Mouse (Mus musculus): ENCODE measurements around the gene Tubgcp6. TPM values are rescaled to one million over a fixed set of nuclear protein-coding genes. Genes with fewer than 3 reads are reported as not detected.

The Tubgcp6 gene
- polyA plus RNA-seq, 1 experiment = 19.0 TPM

- no peak for TF ChIP-seq FOSL1 (IDR thresholded peaks at IDR 0.05; ENCODE audit: insufficient read depth, low read length, poor library complexity, severe bottlenecking)
- no peak for TF ChIP-seq MAX (IDR thresholded peaks at IDR 0.05)
- TF ChIP-seq MYOD1 (IDR thresholded peaks at IDR 0.05; ENCODE audit: control insufficient read depth, insufficient read length, low read depth) = no peak
- TF ChIP-seq USF1 (IDR thresholded peaks at IDR 0.05; ENCODE audit: low read depth) = no peak
- no peak for TF ChIP-seq MYOG (IDR thresholded peaks at IDR 0.05; ENCODE audit: control insufficient read depth, extremely low read depth, insufficient read length)
- TF ChIP-seq CEBPB (IDR thresholded peaks at IDR 0.05; ENCODE audit: low read depth) = no peak
- no peak for TF ChIP-seq CTCF (IDR thresholded peaks at IDR 0.05; ENCODE audit: control insufficient read depth, insufficient read depth, insufficient read length)
- H3K27me3 ChIP-seq (ENCODE audit: control insufficient read depth, insufficient read depth, insufficient read length) = peaks cover 57% of the 10 kb centered on the region
- no peak overlapping the region for H3ac ChIP-seq (ENCODE audit: control insufficient read depth, insufficient read length, low read depth)
- H3K79me2 ChIP-seq (ENCODE audit: control insufficient read depth, insufficient read depth) = no peaks in the 10 kb centered on the region
- H3K79me3 ChIP-seq (ENCODE audit: low read depth) = no peaks in the 10 kb centered on the region
- H3K4me3 ChIP-seq (ENCODE audit: insufficient read depth, poor library complexity, severe bottlenecking) = no peak overlapping the region
- H3K36me3 ChIP-seq (ENCODE audit: control insufficient read depth, insufficient read depth) = no peaks in the 10 kb centered on the region
These were observed 68.2 kb downstream of the Tubgcp6 start for GRCm38 (mm10) chr15:89054666-89055065.

Small RNA genes within 50 kb of the gene (microRNA-seq; reads per million reads assigned to microRNA genes)
- gene Mir7118 (ENCODE audit: borderline microRNAs expressed) = 0.76 reads per million, percentile 16 among the genes with 10 or more reads in this experiment

Other genes starting within 250 kb of the Tubgcp6 start
- gene Ttll8, start 168.7 kb downstream of the Tubgcp6 start, polyA plus RNA-seq (2012; fragmentation: generic; extraction: Trizol) = not detected
- gene Mlc1, start 144.1 kb downstream of the Tubgcp6 start, polyA plus RNA-seq (2012; fragmentation: generic; extraction: Trizol) = 0.02 TPM
- gene Mov10l1, start 140.2 kb downstream of the Tubgcp6 start, polyA plus RNA-seq (2012; fragmentation: generic; extraction: Trizol) = not detected
- gene Panx2, start 63.4 kb downstream of the Tubgcp6 start, polyA plus RNA-seq (2012; fragmentation: generic; extraction: Trizol) = not detected
- 74.1 TPM for gene Trabd, start 48.0 kb downstream of the Tubgcp6 start, polyA plus RNA-seq (2012; fragmentation: generic; extraction: Trizol)
- 13.7 TPM for gene Selenoo, start 34.0 kb downstream of the Tubgcp6 start, polyA plus RNA-seq (2012; fragmentation: generic; extraction: Trizol)
- gene Hdac10, start 5.6 kb upstream of the Tubgcp6 start, polyA plus RNA-seq (2012; fragmentation: generic; extraction: Trizol) = 15.0 TPM
- 30.5 TPM for gene Mapk12, start 17.6 kb upstream of the Tubgcp6 start, polyA plus RNA-seq (2012; fragmentation: generic; extraction: Trizol)
- gene Mapk11, start 26.5 kb upstream of the Tubgcp6 start, polyA plus RNA-seq (2012; fragmentation: generic; extraction: Trizol) = 14.9 TPM
- 206 TPM for gene Plxnb2, start 57.7 kb upstream of the Tubgcp6 start, polyA plus RNA-seq (2012; fragmentation: generic; extraction: Trizol)
- gene Dennd6b, start 73.4 kb upstream of the Tubgcp6 start, polyA plus RNA-seq (2012; fragmentation: generic; extraction: Trizol) = 2.1 TPM
- gene Ppp6r2, start 88.4 kb upstream of the Tubgcp6 start, polyA plus RNA-seq (2012; fragmentation: generic; extraction: Trizol) = 18.4 TPM
- 143 TPM for gene Sbf1, start 192.2 kb upstream of the Tubgcp6 start, polyA plus RNA-seq (2012; fragmentation: generic; extraction: Trizol)
- 7.0 TPM for gene Adm2, start 199.6 kb upstream of the Tubgcp6 start, polyA plus RNA-seq (2012; fragmentation: generic; extraction: Trizol)
- not detected for gene Miox, start 211.3 kb upstream of the Tubgcp6 start, polyA plus RNA-seq (2012; fragmentation: generic; extraction: Trizol)
- gene Lmf2, start 232.5 kb upstream of the Tubgcp6 start, polyA plus RNA-seq (2012; fragmentation: generic; extraction: Trizol) = 95.9 TPM
- 185 TPM for gene Ncaph2, start 232.6 kb upstream of the Tubgcp6 start, polyA plus RNA-seq (2012; fragmentation: generic; extraction: Trizol)